Mouse (Mus musculus) gastrocnemius, postnatal 14 days (tissue): ENCODE data around the gene Fam20a. TPM values are rescaled to one million over a fixed set of nuclear protein-coding genes. Genes with fewer than 3 reads are reported as not detected.
A peak's percentile ranks its signal among the peaks of the same experiment; 100 is the strongest.
"Not testable (repeated sequence)": the region's sequence is repeated elsewhere in the genome, so short reads cannot be mapped to it uniquely, and the experiment has no call there.

ENCODE experiments used
- DNase-seq: peaks from one replicate; pipeline ENCODE4 v3.0.0; 2021; ENCODE audit warnings: mixed read lengths
- intact Hi-C: fragments of 180-260 bp; cut with DNase I; formaldehyde crosslinking; loops from one replicate; pipeline ENCODE4 v1.15.1; 2025; ENCODE audit warnings: low total_unique reads
- total RNA-seq, 2 experiments: library from RNA; stranded (reverse); gene quantifications; 2 replicates each; pipeline ENCODE4 v1.2.3; 2021

Fam20a gene
- total RNA-seq, 2 experiments from 2014 or later: 3.5 to 4.0 TPM

DNA sequence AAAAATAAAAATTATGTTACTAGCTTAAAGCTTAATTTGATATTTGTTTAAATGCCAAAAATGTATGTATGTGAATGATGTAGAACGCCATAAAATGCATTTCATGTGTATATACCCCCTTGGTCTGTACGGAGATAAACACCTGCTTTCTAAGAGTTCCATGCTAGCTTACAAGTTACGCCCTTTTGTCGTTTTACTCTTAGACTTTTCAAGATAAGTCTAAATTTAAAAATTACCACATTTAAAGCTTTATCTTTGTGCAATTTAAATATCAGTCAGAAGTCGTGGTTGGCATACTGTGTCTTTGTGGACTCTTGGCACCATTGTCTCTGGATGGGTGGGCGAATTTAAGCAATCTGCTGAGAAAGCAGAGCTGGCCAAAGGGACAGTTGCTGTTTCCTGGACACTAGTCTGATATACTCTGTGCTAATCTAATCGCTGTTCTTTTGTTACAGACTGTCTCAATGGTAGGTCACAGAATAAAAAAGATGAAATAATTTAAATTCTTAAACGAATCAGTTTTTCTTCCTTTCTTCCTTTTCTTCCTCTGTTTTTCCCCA lies 52.9 kb downstream of the Fam20a start:
- intact Hi-C loops: no loop called here
- DNase-seq: no peak

DNA sequence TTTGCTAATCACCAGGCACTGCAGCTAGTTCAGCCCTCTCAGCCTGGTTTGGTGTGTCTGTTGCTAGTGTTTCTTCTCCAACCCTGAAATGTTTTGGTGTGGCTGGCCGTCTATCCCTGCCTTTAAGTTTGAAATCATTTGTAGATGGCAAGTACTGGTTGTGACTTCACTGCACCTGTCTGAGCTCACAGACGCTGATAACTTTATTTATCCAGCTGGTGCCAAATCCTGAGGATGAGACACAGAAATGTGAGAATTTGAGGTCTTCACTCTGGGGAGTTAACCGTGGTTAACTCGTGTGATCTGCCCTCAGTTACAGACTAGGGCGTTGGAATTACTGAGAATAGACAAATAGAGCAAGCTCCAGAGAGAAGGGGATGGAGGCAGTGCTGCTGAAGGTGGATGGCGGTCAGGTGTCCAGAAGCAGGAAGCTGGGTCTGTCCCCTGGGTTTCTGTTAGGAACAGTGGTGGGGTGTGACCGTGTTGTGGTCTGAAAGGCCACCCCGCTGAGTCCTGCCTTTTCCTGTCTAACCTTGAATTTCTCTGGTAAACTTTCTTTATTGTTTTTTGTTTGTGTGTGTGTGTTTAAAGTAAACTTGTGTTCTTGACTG lies 53.9 kb downstream of the Fam20a start:
- intact Hi-C loops: no loop called here
- DNase-seq: no peak

DNA sequence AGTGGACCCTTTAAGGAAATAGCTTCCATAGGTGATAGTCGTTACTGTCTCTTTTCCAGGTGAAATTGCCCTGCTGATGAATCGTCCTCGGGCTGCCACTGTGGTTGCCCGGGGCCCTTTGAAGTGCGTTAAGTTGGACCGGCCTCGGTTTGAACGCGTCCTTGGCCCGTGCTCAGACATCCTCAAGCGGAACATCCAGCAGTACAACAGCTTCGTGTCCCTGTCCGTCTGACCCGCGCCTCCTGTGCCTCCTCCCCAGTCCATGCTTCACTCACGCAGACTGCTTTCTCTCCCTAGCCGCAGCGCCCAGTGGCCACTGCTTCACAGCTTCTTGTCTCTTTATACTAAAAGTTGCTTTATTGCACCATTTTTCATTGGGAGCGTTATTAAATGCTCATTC lies 54.7 kb downstream of the Fam20a start:
- intact Hi-C loops: no loop called here
- DNase-seq: no peak

DNA sequence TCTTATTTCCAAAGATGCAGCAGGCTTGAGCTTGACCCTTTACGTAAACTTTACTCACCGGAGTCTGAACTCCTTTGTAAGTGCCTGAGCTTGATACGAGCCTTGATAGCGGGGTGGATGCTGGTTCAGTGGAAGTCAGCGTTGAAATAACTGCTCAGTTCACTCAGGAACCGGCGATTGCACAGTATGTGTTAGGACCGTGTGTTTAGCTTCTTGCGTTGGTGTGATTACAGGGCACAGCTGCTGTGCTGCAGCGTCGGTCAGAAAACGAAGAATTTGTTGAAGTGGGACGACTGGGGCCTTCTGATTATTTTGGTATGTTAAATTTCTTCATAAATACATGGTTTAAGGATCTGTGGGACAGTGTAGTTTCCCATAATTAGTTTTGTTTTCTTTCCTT lies 55.7 kb downstream of the Fam20a start:
- DNase-seq: no peak
- intact Hi-C loops: no loop called here

DNA sequence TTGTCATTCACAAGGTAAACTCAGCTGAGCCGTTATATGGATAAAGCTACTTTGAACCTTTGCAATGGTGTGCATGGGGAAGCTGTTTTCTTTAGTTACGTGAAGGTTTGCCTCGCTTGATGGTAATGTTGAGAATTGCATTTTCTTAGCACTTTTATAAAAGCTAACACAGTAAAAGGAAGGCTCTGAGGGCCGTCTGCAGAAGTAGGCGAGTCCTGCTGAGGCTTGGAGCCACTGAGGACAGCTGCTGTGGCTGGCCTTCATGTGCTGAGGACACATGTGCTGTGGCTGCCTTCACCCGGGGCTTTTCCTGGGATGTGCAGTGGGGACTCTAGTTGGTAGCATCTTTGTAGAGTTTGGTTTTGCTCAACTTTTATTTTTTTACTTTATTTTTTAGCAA lies 56.7 kb downstream of the Fam20a start:
- DNase-seq: no peak
- intact Hi-C loops: no loop called here

DNA sequence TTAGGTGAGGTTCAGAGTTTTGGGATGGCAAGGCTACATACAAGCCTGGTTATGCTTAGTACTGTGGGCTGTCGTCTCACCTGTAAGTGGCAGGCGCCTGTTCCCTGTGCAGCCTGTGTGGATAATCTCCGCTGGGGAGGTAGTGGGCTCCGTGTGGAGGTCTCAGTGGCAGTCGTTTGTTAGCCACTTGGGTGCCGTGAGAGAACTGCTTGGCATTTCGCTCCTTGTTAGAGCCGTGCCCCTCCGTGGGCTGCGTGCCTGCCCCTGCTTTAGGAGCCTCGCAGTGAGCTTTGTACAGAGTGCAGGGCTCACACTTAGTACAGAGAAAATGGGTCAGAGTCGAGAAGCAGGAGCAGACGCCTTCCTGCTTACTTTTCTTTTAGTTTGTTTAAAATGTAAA lies 57.8 kb downstream of the Fam20a start:
- no peak for DNase-seq
- intact Hi-C loops: no loop called here

DNA sequence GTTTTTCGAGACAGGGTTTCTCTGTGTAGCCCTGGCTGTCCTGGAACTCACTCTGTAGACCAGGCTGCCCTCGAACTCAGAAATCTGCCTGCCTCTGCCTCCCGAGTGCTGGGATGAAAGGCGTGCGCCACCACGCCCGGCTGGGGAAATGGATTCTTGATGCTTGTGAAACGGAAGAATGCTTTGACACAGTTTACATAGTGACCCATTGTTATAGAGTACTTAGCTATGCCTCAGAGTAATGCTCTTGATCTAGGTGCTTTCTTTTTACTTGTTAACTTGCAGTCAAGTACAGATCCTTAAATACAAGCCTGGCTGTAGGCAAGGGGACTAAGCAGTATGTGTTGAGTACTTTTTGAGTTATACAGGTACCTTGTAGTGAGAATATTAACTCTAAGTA lies 61.6 kb downstream of the Fam20a start:
- DNase-seq, intact Hi-C loops: not testable (repeated sequence)

DNA sequence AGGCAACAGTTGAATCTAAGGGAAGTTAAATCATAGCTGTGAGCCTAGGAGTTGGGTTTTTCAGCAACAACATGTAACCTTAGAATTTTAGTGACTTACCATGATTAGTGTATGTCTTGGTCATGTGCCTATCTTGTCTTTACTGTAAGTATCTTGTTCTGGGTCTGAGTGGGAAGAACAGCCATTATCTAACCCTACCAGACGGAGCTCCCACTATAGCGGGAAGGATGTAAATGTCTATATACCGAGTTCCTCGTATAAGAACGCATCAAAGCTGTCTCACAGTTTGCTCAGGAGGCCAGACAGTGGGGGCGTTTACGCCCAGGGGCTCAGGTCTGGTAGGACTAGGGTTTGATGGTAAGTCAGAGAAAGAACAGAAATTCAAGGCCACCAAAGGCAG lies 65.8 kb downstream of the Fam20a start:
- intact Hi-C loops: no loop called here
- no peak for DNase-seq

DNA sequence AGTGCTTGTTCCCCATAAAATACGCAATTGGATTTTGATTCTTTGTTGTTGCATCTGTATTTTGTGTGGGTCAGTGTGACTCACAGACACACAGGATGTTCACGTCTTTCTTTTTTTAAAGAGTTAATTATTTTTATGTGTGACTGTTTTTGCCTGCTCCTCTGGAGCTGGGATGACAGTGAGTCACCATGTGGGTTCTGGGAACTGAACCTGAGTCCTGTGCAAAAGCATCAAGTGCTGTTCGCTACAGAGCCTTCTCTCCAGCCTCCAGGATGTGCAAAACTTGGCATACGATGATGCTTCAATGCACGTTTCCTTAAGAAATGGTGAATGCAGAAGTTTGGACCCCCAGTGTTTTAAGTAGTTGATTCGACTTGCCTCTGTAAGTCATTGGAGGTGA lies 67.5 kb downstream of the Fam20a start:
- intact Hi-C loops: no loop called here
- no peak for DNase-seq

DNA sequence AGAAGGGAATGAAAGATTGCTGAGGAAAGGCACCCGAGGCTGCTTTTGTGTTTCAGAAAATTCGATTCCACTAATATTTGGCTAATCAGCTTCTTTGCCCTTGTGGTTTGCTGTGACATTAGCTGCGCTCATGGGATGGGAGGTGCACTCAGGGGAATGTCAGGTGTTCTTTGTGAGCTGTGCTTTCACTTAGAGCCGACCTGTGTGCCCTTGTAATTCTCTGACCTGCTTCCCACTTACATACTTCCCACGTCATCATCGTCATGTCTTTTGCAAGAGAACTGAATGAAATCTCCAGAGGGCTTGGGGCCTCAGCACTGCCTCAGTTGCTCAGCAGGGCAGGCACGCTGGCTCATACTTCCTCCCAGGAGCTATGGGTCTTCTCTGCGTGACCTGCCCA lies 68.9 kb downstream of the Fam20a start:
- intact Hi-C loops: no loop called here
- DNase-seq: no peak

DNA sequence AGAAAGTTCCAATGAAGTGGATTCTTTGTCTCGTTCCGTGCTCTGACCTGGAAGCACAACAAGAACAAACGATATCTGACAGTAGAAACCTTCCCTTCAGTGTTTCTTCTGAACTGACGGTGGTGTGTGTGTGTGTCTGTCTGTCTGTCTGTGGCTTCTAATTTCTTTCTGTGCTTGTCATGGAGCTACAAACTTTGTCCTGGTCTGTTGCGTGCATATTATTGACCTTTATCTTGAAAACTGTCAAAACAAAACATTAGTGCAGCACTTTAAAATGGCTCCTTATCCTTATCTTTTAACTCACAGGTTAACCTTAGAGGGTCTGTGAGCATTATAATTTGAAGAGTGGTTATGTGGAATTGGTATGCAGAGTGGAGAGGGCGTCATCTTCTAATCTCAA lies 69.6 kb downstream of the Fam20a start:
- intact Hi-C loops: no loop called here
- DNase-seq: no peak

DNA sequence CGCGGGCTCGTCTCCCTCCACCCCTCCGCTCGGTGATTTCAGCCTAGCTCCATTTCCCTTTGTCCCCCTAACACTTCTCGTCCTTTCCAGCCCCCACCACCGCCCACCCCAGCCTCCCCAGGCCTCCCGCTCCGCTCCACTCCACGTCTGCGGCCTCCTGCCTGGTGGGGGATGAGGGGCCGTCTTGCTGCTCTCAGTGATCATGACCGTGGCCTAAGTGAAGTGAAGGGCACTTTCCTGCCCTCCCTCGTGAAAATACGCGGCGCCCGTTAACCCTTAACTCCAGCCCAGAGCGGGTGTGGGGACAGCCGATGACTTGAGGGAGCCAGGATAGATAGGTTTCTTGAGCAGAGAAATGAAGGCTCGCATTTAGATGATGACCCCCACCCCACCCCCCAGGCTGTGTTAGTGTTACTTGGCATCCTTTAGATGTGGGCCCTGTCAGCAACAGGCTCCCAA lies 70.5 kb downstream of the Fam20a start:
- peak; percentile 18 for DNase-seq
- intact Hi-C loops: no loop called here

DNA sequence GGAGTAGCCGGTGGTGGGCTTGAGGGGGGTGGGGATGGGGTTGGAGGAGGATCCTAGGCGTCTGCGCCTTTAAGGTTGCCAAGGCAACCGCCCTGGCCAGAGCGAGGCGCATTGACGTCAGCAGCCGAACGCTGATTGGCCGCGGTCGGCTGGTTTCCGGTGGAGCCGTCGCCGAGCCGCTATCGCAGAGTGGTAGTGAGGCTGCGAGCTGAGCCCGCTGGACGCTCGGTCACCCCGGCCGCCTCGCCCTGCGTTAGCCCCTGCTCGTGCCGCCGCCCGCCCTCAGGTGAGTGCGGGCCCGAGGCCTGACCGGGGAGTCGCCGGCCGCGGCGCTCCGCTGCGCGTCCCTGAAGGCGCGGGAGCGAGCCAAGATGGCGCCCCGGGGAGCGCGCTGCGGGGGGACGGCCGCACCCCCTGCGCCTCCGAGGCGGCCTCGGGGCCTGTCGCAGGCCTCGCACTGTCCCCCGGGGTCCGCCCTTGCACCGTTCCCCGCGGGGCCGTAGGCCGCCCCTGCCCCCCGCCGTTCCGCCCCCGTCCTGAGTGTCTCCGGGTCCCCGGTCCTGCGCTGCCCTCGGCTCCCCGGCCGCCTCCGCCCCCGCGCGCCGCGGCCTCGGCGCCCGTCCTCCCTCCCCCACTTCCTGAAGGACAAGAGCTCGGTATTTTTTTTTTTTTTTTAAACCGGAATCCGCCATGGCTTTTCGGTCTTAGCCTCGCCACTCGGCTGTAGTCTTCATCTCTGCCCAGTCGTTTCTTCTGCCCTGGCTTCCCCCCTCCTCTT lies 71.1 kb downstream of the Fam20a start:
- peak; percentile 93 for DNase-seq
- intact Hi-C loops: no loop called here

DNA sequence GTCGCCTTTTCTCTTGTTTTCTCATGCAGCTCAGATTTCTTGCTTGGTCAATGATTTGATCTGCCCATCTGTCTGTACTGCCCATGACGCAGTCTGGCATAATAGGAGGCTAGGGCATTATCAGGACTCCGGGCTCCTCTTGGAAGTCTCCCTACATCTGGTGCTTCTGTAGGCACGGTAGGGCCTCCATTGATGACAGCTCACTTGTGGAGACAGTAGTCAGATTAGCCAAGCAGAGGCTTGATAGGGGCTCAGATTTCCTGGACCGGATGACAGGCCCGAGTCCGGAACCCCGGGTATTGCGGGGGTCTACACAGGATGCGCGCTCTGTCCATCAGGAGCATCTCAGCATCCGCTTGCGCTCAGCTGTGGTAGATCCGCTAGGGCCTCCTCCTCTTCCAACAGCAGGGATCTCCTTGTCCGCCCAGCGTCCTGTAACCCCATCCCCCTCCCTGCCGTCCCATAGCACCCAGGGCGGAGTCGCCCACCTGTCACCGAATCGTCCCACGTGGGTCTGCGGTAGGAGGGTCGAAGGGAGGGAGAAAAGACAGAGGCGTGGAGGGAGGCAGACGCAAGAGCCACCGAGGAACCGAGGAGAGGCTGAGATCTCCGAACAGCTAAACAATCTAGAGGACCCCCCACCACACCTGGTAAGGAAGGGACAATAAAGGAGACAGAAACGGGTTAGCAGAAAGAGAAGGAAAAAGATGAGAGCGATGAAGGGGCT lies 71.9 kb downstream of the Fam20a start:
- intact Hi-C loops: no loop called here
- peak; percentile 80 for DNase-seq

DNA sequence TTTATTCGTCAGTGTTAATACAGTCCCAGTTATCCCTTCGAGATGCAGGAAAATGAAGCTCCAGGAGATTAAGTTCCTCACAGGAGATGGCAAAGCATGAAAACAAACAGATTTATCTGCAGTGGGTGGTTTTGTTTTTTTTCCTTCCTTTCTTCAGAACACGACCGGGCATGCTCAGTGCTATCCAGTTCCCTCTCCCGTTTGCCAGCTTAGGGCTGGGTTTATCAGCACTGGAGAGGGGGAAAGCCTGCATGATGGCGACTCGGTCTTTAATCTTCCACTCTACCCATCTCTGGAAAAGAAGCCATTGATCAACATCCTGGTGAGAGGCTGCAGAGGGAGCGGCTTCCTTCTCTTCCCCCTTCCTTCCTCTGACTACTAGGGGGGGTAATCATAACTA lies 72.9 kb downstream of the Fam20a start, which contains the start of gene Prkar1a:
Prkar1a (plus strand) TSS at position 200 of the 400 bp plus-strand sequence.
- DNase-seq: no peak
- intact Hi-C loops: no loop called here

DNA sequence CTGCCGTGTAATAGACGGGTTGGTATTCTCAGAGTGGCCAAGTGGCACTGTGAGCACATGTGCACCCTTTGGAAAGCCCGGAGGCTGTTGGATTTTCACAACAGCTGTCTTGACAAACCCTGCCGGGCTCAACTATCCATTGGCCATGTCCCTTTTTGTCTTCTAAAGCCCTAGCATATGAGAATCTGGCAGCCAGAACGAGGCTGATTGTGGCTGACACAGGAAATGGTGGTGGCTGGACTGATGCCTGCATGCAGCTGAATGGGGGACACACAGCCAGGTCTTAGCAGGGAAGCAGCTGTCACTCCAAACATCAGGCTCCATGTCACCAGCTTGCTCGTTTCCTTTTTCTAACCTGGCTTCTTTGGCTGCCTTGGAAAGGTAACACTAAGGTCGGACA lies 73.6 kb downstream of the Fam20a start:
- intact Hi-C loops: no loop called here
- peak; percentile 72 for DNase-seq

DNA sequence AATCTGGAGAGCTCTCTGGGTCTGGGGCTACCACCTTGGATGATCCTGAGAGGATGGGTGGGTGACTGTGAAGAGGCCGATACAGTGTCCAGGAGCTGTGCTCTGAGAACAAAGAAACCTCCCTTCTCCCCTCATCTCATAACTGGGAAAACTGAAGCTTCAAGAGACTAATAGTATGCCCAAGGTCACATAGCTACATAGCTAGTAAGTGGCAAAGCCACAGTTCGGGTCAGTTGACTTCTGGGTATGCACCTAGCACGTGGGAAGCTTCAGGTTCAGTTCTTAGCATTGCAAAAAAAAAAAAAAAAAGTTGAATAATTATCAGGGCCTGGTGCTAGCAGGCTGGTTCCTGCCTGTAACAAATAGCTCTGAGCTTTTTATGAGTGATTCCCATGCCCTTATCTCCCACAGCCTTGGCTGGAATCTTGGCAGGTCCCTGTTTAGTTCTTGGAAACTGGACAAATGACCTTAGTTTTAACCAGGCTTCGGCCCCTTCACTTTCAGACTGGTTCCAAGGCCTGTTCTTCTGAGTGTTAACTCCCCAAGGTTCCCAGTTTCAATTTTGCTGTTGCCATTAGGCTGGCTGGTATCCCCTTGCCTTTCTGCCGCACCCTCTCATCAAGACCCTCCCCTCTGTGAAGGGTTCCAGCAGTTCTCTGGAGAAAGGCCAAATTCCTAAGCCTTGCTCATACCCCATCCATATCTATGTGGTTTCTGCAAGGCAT lies 80.4 kb downstream of the Fam20a start:
- intact Hi-C loops: no loop called here
- no peak for DNase-seq

DNA sequence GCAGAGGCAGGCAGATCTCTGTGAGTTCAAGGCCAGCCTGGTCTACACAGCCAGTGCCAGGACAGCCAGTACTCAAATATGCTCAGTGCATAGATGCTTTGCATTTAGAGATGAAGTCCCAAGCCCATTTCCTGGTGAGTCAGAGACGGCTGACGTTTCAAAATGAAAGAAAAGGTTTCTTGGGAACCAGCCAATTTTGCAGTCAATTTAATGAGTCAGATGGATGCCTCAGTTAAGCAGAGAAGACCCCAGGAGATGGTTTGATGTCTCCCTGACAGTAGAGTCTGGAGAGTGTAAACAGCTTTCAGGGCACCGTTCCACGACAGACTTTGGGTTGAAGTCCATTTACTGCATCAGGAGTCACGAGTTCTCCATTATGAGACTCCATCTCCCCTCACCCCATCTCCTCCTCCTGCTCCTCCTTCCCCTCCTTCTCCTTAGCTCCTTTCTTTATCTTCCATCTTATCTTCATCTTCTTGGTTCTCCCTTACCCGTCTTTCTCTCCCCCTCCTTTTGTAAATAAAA lies 86.1 kb downstream of the Fam20a start:
- no peak for DNase-seq
- intact Hi-C loops: no loop called here

DNA sequence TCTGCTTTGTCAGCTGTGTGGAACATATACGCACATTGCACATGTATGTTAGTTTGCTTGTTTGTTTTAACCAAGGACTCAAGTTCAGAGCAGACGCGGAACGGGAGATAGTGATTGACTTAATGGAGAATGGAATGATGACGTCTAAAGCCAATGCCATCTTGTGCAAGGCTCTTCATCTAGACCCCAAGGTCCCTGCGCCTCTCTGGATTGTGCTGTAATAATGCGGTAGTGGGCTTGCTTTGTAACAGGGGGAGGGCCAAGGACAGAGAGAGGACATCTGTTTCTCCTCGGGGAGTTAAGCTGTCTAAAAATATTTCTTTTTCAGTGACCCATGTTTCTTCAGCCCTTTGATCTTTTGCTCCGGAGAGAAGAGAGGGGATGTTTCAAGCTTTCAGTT lies 87.2 kb downstream of the Fam20a start:
- no peak for DNase-seq
- intact Hi-C loops: no loop called here
